Mouse (Mus musculus) hindbrain, embryonic 10.5 days (tissue): ENCODE measurements around the gene Eps8l1. TPM values are rescaled to one million over a fixed set of nuclear protein-coding genes. Genes with fewer than 3 reads are reported as not detected.

Experiments used
- DNase-seq: peaks from one replicate; pipeline ENCODE4 v3.0.0-alpha.2; 2017; ENCODE audit warnings: low spot score
- H3K27ac ChIP-seq: fragments of 300-500 bp; sonication (generic); 2 replicates; pipeline ENCODE4 v1.5.1; 2016; ENCODE audit warnings: mild to moderate bottlenecking, moderate library complexity
- H3K27me3 ChIP-seq: fragments of 300-500 bp; sonication (generic); 2 replicates; pipeline ENCODE4 v1.6.1; 2016; ENCODE audit warnings: mild to moderate bottlenecking; ENCODE audit not compliant: poor library complexity, insufficient read depth, severe bottlenecking
- H3K36me3 ChIP-seq: fragments of 300-500 bp; sonication (generic); 2 replicates; pipeline ENCODE4 v1.6.1; 2016; ENCODE audit warnings: mild to moderate bottlenecking, moderate library complexity
- H3K4me1 ChIP-seq: fragments of 300-500 bp; sonication (generic); replicated peaks from 2 replicates; pipeline ENCODE4 v1.6.1; 2016; ENCODE audit warnings: mild to moderate bottlenecking
- H3K4me3 ChIP-seq: fragments of 300-500 bp; sonication (generic); 2 replicates; pipeline ENCODE4 v1.5.1; 2016; ENCODE audit warnings: mild to moderate bottlenecking, moderate library complexity
- H3K9me3 ChIP-seq: fragments of 300-500 bp; sonication (generic); 2 replicates; pipeline ENCODE4 v1.6.1; 2016; ENCODE audit warnings: mild to moderate bottlenecking, moderate library complexity
- WGBS: fragments of 180-500 bp; shearing (Covaris S2); methylation state at CpG from one replicate; pipeline ENCODE4 v1.1.7; 2016; 5-methylcytosine and 5-hydroxymethylcytosine counted together
- polyA plus RNA-seq: library from polyadenylated mRNA; unstranded; fragments of >200 nt; fragmentation: Nextera tagmentation; extraction: Ambion mirVana; gene quantifications from 2 replicates; pipeline ENCODE4 v1.2.1, GENCODE M21; 2016

The Eps8l1 gene
- polyA plus RNA-seq, 1 experiment from 2014 or later, result 5.4 TPM

DNA sequence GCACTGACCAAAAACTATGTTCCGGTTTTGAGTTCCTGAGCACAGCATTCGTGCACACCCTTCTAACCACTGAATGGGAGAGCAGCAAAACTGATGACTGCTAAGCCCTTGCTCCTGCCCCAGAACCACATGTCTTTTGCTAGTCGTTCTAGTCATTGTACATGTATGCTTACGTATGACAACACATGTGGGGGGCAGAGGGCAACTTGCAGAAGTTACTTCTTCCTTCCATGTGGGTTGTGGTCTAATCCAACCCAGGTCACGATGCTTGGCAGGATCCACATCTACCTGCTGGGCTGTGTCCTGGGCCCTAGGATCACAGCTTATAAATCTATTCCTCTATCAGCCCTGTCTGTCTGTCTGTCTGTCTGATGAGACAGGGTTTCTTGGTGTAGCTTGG is 43.4 kb downstream of the Eps8l1 start:
- Histone ChIP-seq H3K9me3 (peaks cover 7% of the 10 kb centered on the region; the same call in 1 of the 2 replicates), H3K27ac (no peak overlapping the region), H3K4me3 (no peak overlapping the region), H3K4me1 (peaks cover 35% of the 10 kb centered on the region), H3K27me3 (peaks cover 4% of the 10 kb centered on the region), H3K36me3 (0 out of 2 replicates have a peak, but pooled peaks cover 5% of the 10 kb centered on the region)
- DNase-seq, result no peak
- 84% methylated on average over 5 of the region's 5 CpGs for WGBS

DNA sequence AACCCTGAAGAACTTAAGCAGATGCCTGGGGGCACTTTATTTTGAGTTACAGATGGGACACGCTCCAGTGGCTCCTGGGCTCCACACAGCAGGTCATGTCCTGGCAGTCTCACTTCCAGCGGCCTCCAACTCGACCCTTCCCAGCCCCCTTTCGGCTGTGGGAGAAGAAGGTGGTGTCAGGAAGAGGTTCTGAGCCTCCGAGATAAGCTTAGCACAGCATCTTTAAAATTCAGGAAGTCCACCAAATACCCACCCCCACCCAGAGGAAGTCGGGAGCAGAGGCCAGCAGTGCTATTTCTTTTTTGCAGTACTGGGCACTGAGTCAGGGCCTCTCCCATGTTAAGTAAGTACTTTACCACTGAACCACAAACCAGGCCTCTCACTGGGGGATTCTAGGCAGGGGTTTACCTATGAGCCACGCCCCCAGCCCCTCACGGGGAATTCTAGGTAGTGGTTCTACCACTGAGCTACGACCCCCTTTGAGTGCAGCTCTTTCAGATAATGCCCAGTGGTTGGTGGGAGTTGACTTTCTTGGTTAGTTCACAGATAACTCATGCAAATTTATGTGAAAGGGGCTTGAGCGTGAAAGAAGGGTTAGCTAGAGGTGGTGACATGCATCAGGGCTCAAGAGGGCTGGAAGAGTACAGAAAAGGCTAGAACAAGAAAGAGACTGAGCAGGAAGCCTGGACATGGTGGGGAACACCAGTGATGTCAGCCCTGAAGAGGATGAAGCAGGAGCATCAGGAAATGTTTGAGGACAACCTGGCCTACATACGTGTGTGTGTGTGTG is 44.4 kb downstream of the Eps8l1 start:
- Histone ChIP-seq H3K27me3 (peaks cover 12% of the 10 kb centered on the region), H3K4me3 (no peak overlapping the region), H3K9me3 (peaks cover 7% of the 10 kb centered on the region; the same call in 1 of the 2 replicates), H3K27ac (no peak overlapping the region), H3K4me1 (peaks cover 27% of the 10 kb centered on the region), H3K36me3 (no peaks in the 10 kb centered on the region)
- 56% methylated on average over 11 of the region's 11 CpGs for WGBS
- DNase-seq, result no peak

DNA sequence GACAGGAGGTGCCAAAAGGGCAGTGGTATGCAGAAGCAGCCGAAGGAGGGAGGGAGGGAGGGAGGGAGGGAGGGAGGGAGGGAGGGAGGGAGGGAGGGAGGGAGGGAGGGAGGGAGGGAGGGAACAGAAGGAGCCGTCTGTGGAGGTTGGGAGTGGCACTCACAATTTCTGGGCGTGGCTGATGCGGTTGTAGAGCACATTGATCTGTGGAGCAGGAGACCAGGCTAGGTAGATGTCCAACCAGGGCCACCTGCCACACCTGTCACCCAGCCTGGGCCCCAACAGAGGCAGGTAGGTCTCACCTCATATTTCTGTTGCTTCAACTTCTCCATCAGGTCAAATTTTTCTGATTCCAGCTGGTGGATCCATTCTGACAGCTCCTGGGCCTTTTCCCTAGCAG is 46.7 kb downstream of the Eps8l1 start:
- H3K27me3 ChIP-seq, result peaks cover 16% of the 10 kb centered on the region
- no peak overlapping the region for H3K27ac ChIP-seq
- peaks cover 26% of the 10 kb centered on the region for H3K4me1 ChIP-seq
- no peak overlapping the region for H3K4me3 ChIP-seq
- 65% methylated on average over 4 of the region's 4 CpGs for WGBS
- H3K9me3 ChIP-seq, result peaks cover 7% of the 10 kb centered on the region; the same call in 1 of the 2 replicates
- no peak for DNase-seq
- H3K36me3 ChIP-seq, result no peaks in the 10 kb centered on the region

DNA sequence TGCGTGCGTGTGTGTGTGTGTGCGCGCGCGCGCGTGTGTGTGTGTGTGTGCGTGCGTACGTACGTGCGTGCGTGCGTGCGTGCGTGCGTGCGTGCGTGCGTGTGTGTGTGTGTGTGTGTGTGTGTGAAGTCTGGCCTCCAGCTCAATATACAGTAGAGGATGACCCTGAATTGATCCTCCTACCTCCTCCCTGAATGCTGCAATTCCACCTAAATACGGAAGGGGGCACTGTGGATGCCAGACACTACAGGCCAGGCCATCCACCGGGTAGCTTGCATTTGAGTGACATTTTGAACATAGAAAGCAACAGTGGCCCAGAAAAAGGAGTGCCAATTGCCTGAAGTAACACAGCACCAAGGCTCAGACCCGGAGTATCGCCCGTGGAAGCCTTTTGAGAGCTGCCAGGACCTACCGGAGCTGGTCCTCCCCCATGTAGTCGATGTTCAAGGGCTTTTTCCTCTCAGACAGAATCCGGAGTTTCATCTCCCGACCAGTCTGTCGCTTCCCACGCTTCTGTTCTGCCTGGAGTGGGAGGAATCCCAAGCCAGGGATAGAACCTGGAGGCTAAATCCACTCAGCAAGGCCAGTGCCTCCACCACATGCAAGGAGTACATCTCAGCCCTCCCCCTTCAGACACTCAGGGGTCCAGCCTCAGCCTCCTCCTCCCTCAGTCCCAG is 47.7 kb downstream of the Eps8l1 start:
- Histone ChIP-seq H3K4me1 (peaks cover 21% of the 10 kb centered on the region), H3K27ac (no peak overlapping the region), H3K9me3 (peaks cover 7% of the 10 kb centered on the region; the same call in 1 of the 2 replicates), H3K36me3 (no peaks in the 10 kb centered on the region), H3K4me3 (no peak overlapping the region), H3K27me3 (peaks cover 16% of the 10 kb centered on the region)
- DNase-seq, result no peak
- 64% methylated on average over 32 of the region's 32 CpGs for whole genome bisulfite sequencing

DNA sequence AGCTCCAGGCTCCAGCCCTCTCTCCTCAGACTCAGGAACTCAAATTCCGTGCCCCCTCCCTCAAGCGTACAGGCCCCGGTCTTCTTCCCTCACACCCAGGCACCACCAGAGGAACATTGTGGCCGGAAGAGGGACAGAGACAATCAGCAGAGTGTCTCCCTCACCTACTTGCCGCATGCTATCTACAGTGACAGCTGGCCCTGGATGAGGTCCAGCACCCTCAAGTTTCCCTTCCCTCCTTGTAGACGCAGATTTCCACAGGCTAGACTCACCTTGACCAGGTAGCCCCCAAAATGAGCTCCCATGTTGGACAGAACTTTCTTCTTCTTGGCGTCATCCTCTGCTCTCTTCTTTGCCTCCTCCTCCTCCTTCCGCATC is 48.3 kb downstream of the Eps8l1 start:
- peaks cover 16% of the 10 kb centered on the region for H3K27me3 ChIP-seq
- H3K4me1 ChIP-seq, result peaks cover 21% of the 10 kb centered on the region
- H3K9me3 ChIP-seq, result peaks cover 7% of the 10 kb centered on the region; the same call in 1 of the 2 replicates
- no peak overlapping the region for H3K4me3 ChIP-seq
- 86% methylated on average over 8 of the region's 8 CpGs for WGBS
- no peaks in the 10 kb centered on the region for H3K36me3 ChIP-seq
- no peak overlapping the region for H3K27ac ChIP-seq
- DNase-seq, result no peak

DNA sequence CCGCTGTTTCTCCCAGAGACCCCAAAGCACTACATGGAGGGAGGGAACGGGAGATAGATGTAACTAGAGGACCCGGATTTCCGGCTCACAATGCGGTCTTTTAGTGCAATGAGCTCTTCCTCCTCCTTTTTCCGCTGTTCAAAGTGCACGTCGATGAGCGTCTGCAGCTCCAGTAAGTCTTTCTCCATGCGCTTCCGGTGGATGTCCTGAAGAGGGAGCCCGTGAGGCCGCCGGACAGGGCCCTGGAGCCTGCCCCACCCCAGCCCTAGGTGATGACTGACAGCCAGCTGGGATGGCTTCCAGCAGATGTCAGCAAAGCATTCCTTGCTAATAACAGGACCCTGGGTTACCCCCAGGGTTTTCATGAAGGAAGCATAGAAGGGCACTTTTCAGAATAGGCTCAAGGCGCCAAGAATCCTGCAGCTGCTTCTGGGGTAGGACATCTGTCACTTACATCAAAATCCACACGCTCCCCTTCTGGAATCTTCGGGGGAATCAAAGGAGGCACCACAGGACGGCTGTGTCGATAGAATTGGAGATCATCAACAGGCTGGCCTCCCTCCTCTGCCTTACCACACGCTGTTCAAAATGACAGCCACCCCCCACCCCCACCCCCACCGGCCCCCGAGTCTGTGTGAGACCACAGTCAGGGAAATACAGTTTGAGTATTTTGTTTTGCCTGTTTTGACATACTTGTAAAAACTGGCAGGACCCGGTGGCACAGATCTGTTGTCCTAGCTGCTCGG is 49.6 kb downstream of the Eps8l1 start:
- 14% methylated on average over 24 of the region's 24 CpGs for WGBS
- Histone ChIP-seq H3K36me3 (no peaks in the 10 kb centered on the region), H3K27ac (peak overlapping the region; percentile 50; the same call in 1 of the 2 replicates), H3K4me3 (0 out of 2 replicates have a peak overlapping the region, but pooled peaks have one; percentile 13), H3K4me1 (peaks cover 19% of the 10 kb centered on the region), H3K9me3 (peaks cover 7% of the 10 kb centered on the region; the same call in 1 of the 2 replicates), H3K27me3 (peaks cover 16% of the 10 kb centered on the region)
- DNase-seq, result peak; percentile 86

DNA sequence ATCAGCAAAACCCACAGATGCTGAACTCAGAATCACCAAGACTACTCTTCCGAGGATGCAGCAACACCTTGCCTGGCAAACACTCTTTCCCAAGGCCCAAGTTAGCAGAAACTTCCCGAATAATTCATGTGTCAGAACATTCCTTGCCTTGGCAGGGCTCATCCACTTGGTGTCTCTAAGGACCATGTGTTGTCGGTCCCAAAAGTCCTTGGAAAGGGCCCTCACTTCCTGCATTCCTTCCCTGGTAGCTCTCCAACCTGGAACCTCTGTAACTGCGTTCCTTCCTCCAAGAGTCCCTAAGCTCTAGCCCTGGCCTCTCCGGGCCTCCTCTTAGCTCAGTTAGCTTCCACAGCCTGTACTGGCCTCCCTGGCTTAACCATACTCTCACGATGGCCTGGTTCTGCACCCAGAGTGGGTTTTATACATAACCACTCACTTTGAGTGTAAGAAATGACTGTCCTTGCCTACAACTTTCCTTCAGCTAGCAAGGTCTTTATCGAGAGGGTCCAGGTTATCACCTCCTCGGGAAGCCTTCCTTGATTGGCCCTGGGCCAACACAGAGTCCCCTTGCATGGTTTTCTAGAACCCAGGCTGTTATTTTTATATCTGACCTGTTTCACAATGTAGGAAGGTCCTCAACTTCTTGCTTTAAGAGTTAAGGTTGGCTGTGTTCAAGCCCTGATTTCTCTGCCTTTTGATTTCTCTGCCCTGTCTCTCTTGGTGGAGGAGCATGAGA is 51.2 kb downstream of the Eps8l1 start:
- Histone ChIP-seq H3K9me3 (peaks cover 7% of the 10 kb centered on the region; the same call in 1 of the 2 replicates), H3K4me3 (no peak overlapping the region), H3K27me3 (peaks cover 16% of the 10 kb centered on the region), H3K27ac (no peak overlapping the region), H3K4me1 (peaks cover 31% of the 10 kb centered on the region), H3K36me3 (no peaks in the 10 kb centered on the region)
- 83% methylated on average over 8 of the region's 8 CpGs for WGBS
- no peak for DNase-seq

DNA sequence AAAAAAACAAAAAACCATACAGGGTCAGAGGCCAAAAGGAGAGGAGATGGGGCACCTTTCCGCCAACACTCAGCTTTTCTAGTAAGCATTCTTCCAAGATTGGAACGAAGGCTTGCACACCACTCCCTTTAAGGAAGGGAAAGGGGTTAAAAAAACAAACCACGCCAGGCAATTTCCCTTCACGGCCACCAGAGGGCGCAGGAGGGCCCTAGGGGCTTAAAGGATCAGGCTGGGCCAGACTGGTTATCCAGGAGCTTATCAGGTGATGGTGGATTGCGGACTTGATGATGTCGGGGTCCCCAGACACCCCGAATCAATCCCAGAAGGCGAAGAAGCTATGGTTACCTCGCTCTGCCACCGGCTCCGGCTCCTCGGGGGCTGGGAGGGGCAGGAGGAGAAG is 52.8 kb downstream of the Eps8l1 start:
- Histone ChIP-seq H3K4me3 (no peak overlapping the region), H3K27me3 (peaks cover 16% of the 10 kb centered on the region), H3K36me3 (no peaks in the 10 kb centered on the region), H3K9me3 (peaks cover 2% of the 10 kb centered on the region; the same call in 1 of the 2 replicates), H3K27ac (no peak overlapping the region), H3K4me1 (peaks cover 32% of the 10 kb centered on the region)
- DNase-seq, result peak; percentile 47
- WGBS, result 34% methylated on average over 13 of the region's 13 CpGs

DNA sequence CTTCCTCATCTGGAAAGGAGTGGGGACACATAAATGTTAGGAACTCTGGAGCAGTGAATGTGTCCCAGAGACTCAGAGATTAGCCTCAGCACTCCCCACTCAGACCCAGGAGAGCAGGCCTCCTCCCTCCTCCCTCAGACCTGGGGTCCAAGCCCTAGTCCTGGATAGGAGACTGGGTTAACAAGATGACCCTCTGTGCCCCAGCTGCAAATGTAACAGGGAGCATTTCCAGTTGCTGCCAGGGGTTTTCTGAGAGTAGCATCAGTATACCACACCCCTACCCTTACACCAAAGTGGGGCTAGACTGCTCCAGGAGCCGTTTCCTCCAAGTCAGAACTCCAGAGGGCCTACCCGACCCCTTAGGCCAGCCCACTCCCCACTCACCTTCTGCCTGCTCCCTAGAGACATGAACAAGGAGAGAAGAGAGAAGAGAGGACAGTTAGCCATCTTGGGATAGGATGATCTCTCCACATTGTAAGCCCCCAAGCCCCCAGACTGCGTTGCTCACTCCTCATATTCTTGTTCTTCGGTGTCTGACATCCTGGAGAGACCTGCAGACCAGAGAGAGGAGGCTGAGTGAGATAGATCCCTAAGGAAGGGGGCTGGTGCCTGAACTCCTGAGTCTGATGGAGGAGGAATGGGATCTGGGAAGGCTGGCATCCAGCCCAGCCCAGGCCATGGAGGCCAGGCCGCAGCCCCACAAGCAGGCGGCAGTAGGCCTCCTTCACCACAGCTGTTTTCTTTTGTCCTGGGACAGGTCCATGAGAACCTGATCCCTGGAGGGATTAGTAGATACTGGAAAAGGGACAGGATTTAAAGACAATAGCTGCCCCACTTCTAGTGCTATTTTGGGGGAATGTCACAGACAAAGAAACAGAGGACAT is 53.6 kb downstream of the Eps8l1 start:
- Histone ChIP-seq H3K4me3 (no peak overlapping the region), H3K36me3 (no peaks in the 10 kb centered on the region), H3K4me1 (peaks cover 32% of the 10 kb centered on the region), H3K9me3 (no peaks in the 10 kb centered on the region), H3K27me3 (peaks cover 10% of the 10 kb centered on the region; the same call in 1 of the 2 replicates), H3K27ac (0 out of 2 replicates have a peak overlapping the region, but pooled peaks have one; percentile 1)
- 65% methylated on average over 6 of the region's 6 CpGs for WGBS
- DNase-seq, result no peak

DNA sequence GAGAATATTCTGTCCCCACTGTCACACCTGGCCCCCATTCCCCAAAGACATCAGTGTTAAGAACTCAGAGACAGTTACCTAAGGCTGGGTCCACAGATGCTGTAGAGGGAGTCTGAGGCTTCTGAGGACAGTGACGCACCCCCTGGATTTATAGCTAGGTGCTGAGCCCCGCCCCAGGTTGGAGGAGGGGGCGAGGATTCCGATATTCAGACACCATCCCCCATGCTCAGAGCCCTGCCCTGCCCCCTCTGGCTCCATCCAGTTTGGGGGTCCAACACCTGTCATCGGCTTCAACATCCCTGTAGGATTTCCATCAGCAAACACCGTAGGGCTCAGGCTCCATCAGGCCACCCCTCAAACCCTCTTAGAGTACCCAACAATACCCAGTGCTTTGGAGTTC is 55.4 kb downstream of the Eps8l1 start:
- WGBS, result 67% methylated on average over 6 of the region's 6 CpGs

DNA sequence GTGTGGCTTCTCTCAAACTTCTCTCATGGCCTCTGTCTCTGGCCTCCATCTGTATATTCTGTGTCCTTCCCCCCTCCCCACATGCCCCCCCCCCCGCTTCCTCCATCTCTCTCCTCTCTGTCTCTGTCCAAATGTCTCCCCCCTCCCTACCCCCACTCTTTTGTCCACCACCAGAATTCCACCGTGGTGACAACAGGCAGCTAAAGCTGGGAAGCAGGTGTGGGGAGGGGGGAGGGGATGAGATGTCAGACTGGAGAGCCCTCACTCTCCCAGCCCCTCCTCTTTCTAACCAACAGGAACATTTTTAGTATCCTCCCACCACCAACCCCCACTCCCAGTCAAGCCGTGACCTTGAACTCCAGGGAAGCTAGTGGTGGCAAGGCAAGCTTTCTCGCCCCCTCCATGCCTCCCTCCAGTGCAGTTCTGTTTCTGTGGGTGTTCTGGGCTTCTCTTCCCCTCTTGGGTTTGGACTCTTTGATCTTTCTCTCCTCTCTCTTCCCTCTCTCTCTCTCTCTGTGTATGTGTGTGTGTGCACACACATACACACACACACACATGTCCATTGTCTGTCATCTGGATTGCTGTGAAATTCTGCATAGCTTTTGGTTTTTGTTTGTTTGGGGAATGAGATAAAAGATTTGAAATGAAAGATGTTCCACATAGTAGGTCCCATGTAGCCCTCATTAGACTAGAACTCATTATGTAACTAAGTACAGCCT is 56.0 kb downstream of the Eps8l1 start, which contains the start of gene Tnnt1:
Tnnt1 (minus strand) TSS at position 51 of the 719 bp plus-strand sequence.
- no peak within 1 kb of the TSS for H3K4me3 ChIP-seq
- H3K9me3 ChIP-seq, result no peaks in the 10 kb centered on the region
- WGBS, result 21% methylated on average over 4 of the region's 4 CpGs
- H3K36me3 ChIP-seq, result no peaks in the 10 kb centered on the region
- peaks cover 32% of the 10 kb centered on the region for H3K4me1 ChIP-seq
- peak; percentile 42 for DNase-seq
- peaks cover 21% of the 10 kb centered on the region for H3K27me3 ChIP-seq
- peak within 1 kb of the TSS; percentile 62 for H3K27ac ChIP-seq

More for the DNA sequence above, 55.4 kb downstream of the Eps8l1 start:
- H3K27me3 ChIP-seq, result peaks cover 16% of the 10 kb centered on the region
- no peak for DNase-seq
- peak overlapping the region; percentile 62 for H3K27ac ChIP-seq
- peaks cover 26% of the 10 kb centered on the region for H3K4me1 ChIP-seq
- H3K4me3 ChIP-seq, result no peak overlapping the region
- no peaks in the 10 kb centered on the region for H3K9me3 ChIP-seq
- no peaks in the 10 kb centered on the region for H3K36me3 ChIP-seq
